Mouse (Mus musculus) cortical plate, adult 2 months (tissue): ENCODE data around the gene Fabp2.

Source experiments
- CTCF ChIP-seq: fragments of 200-500 bp; IDR thresholded peaks from 2 replicates; pipeline ENCODE4 v1.5.1; 2011; ENCODE audit warnings: mild to moderate bottlenecking, control low read depth, low read length; ENCODE audit not compliant: insufficient read depth; ENCODE audit errors: extremely low read depth
- POLR2A ChIP-seq: fragments of 200-500 bp; IDR thresholded peaks from 2 replicates; pipeline ENCODE4 v1.6.1; 2011; ENCODE audit warnings: mild to moderate bottlenecking, low read length, control low read depth; ENCODE audit not compliant: insufficient read depth; ENCODE audit errors: extremely low read depth

DNA sequence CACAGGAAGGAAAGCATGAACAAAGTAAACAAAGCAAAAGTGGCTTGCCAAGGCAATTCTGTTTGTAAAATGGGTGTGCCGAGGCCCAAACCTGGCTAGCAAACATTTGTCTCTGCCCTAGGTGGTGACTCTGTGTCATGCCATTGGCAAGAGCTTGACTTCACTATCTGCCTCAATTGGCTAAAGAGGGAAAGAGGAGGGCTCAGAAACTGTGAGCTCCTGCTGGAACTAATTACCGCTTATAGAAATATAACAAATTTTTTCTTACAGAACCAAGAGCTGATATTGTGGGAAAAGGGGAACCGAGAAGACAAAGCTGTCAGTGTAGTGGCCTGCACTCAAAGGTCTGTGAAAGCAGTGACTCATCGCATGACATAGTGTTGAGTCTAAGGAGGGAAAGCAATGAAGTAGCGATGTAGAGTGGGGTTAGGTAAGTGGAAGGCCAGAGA lies 6.5 kb upstream of the Fabp2 start:
- no peak for TF ChIP-seq POLR2A
- TF ChIP-seq CTCF, result no peak
